Mouse (Mus musculus): ENCODE measurements at regions not wholly inside any gene's neighbourhood (a gene's known extent, or its start where the extent isn't known, plus 50 kb on each side); places are given as distances from the start of the nearest gene placed in this dataset.

DNA sequence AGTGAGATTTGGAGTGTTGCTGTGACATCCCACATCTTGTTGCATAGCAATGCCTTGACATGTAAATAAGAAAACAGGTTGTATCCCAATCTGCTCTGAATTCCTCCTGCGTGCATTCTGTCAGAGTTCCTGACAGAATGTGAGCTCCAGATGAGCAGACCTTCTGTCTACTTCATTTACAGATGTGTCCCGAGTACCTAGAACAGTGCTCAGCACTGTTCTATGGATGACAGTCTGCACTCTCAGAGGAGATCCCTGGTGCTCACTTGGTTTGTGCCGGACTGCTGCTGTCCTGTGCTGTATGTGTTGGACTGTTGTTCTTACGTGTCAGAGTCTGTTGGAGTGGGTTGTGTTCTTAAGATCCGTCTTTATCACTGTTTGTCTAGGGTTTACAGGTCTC is 211.4 kb upstream of the Ttc29 start:
- Histone ChIP-seq H3K4me3 (no peak overlapping the region), H3K27ac (no peak overlapping the region; the same call in 1 of the 2 replicates)
- DNase-seq (ENCODE audit: low spot score in 2 of 2) = no peak
- no peak for TF ChIP-seq CTCF (conservative IDR thresholded peaks at IDR 0.05)

GRCm38 (mm10) chr8:78002071-78002470 is 211.0 kb upstream of the Ttc29 start:
- no peak for DNase-seq (ENCODE audit: low spot score in 2 of 2)
- no peak for TF ChIP-seq CTCF (conservative IDR thresholded peaks at IDR 0.05)

DNA sequence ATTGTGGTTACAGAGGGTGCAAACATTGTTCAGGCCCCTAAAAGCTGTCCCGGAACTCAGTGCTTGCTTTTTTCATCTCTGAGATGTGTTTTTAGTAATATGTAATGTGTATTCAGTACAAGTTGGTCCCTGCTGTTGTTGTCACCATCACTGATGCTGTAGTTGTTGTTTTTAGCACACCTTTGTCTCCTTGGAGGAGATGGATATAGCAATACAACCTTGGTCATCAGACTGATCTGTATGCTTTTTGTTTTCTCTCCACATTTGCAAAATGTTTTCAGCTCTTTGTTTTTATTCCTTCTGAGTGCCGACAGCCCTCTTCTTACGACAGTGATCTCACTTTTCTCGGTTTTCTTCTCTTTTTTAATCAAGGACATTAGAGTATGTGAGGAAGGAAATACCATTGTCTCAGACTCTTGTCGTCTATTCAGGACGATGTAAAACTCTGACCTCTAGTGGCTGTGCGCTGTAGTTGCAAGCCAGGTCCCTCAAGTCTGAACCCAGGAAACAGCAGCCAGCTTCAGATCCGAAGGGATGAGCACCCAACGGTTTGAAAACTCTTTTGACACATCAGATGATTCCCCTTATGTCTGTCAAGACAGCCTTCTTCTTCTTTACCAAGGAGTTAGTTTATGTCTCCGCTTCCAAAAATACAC is 209.1 kb upstream of the Ttc29 start:
- Histone ChIP-seq H3K27ac (no peak overlapping the region), H3K4me3 (no peak overlapping the region)
- peak; percentile 98 for TF ChIP-seq CTCF (conservative IDR thresholded peaks at IDR 0.05)
- DNase-seq (ENCODE audit: low spot score in 2 of 2) = peak; percentile 70 to 77

More at GRCm38 (mm10) chr8:78002071-78002470, 211.0 kb upstream of the Ttc29 start:
- no peak overlapping the region for H3K4me3 ChIP-seq
- no peak overlapping the region; the same call in 1 of the 2 replicates for H3K27ac ChIP-seq

- no peak for TF ChIP-seq CTCF (conservative IDR thresholded peaks at IDR 0.05)
- H3K27ac ChIP-seq = no peak overlapping the region
- no peak for DNase-seq (ENCODE audit: low spot score in 2 of 2)
- no peak overlapping the region for H3K4me3 ChIP-seq
These were observed 208.2 kb upstream of the Ttc29 start for GRCm38 (mm10) chr8:78004891-78005290.

DNA sequence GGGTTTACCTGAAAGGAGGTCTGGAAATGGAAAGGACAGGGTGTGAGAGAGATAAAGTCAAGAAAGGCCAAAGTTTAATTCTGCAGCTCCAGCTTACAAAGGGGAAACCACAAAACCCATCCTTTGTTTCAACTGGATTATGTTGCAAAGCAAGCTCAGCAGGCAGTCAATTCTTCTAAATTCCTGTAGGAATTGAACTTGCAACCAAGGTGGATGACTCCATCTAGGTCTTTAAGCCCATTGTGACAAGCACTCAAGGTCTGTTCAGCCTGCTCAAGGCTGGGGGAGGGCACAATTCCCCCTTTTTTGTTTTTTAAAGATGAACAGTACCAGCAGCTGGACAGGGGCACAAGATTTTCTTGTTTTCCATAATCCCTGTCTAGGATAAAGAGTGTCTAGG is 200.0 kb upstream of the Ttc29 start:
- no peak overlapping the region for H3K4me3 ChIP-seq
- no peak for TF ChIP-seq CTCF (conservative IDR thresholded peaks at IDR 0.05)
- DNase-seq (ENCODE audit: low spot score in 2 of 2) = no peak
- H3K27ac ChIP-seq = no peak overlapping the region

DNA sequence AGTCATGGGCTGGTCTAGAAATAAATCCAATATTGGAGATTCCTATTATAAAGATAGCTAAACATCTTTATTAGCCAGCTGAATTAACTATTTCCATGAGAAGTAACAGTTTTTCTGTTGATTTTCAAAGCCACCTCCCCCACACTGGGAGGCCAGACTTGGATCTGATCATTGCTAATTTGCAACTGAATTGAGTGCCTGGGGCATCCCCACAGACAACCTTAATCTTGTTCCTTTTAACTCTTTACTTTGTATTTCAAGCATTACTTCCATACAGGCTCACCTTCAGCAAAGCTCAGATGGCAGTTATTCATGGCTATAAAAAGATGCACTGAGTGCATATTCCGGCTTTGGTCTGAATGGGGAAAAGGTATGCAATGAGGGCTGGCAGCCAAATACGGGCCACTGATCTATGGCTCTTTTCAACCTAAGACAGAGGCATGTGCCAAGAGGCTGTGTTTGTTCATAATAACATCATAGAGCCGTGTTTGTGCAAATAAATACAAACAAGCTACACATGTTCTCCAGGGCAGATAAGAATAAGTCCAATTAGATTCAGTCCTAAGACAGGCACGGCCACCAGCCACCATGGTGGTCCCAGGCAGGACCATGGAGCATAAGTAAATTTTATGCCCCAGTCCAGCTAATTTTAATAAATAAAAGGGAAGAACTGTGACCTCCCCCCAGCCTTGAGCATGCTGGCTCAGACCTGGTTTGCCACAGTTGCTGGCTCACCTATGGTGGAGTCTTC is 194.5 kb upstream of the Ttc29 start:
- Histone ChIP-seq H3K27ac (no peak overlapping the region), H3K4me3 (no peak overlapping the region)
- no peak for TF ChIP-seq CTCF (conservative IDR thresholded peaks at IDR 0.05)
- no peak for DNase-seq (ENCODE audit: low spot score in 2 of 2)

GRCm38 (mm10) chr8:78021473-78021872 is 191.6 kb upstream of the Ttc29 start:
- peak overlapping the region; percentile 32; the same call in 1 of the 2 replicates for H3K27ac ChIP-seq
- TF ChIP-seq CTCF (conservative IDR thresholded peaks at IDR 0.05) = no peak
- H3K4me3 ChIP-seq = no peak overlapping the region
- DNase-seq (ENCODE audit: low spot score in 2 of 2) = no peak

DNA sequence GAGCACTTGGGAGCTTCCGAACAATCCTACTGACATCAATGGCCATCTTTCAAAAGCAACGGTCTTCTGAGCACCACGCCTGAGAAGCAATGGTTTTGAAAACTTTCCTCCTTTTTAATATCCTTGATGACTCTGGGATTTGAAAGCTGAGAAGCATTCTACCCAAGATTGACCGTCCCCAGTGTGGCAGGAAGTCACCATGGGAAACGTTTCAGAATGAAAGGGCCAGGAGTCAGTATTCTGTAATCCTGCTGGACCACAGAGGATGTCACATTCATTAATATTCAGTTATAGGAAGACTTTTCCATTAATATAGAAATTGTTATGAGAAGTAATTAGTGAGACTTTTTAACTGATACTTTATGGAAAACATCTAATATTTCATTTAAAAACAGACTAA is 190.1 kb upstream of the Ttc29 start:
- H3K27ac ChIP-seq = no peak overlapping the region
- no peak for TF ChIP-seq CTCF (conservative IDR thresholded peaks at IDR 0.05)
- DNase-seq (ENCODE audit: low spot score in 2 of 2) = no peak
- no peak overlapping the region for H3K4me3 ChIP-seq

- no peak overlapping the region for H3K4me3 ChIP-seq
- TF ChIP-seq CTCF (conservative IDR thresholded peaks at IDR 0.05) = no peak
- H3K27ac ChIP-seq = no peak overlapping the region
- DNase-seq (ENCODE audit: low spot score in 2 of 2) = no peak
These were observed 189.6 kb upstream of the Ttc29 start for GRCm38 (mm10) chr8:78023467-78023866.

- Histone ChIP-seq H3K27ac (no peak overlapping the region), H3K4me3 (no peak overlapping the region)
- TF ChIP-seq CTCF (conservative IDR thresholded peaks at IDR 0.05) = no peak
- no peak for DNase-seq (ENCODE audit: low spot score in 2 of 2)
These were observed 189.2 kb upstream of the Ttc29 start for GRCm38 (mm10) chr8:78023936-78024335.

DNA sequence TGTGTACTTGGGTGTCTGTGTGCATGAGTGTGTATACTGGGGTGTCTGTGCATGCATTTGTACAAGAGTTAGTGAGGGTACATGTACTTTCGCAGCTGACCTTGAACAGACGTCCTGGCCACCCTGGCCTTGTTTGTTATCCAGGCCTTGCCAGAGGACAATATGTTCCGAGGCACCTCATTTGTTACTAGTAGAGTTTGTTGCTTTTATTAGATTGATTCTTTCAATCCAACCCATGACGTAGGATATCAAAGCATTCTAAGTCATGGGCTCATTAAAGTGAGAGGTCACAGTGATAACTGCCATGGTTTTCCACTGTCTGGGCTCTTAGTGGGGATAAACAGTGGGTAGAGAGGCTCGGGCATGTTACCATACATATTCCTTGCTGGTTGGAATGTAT is 188.1 kb upstream of the Ttc29 start:
- no peak overlapping the region for H3K4me3 ChIP-seq
- no peak overlapping the region for H3K27ac ChIP-seq
- no peak for DNase-seq (ENCODE audit: low spot score in 2 of 2)
- TF ChIP-seq CTCF (conservative IDR thresholded peaks at IDR 0.05) = no peak

DNA sequence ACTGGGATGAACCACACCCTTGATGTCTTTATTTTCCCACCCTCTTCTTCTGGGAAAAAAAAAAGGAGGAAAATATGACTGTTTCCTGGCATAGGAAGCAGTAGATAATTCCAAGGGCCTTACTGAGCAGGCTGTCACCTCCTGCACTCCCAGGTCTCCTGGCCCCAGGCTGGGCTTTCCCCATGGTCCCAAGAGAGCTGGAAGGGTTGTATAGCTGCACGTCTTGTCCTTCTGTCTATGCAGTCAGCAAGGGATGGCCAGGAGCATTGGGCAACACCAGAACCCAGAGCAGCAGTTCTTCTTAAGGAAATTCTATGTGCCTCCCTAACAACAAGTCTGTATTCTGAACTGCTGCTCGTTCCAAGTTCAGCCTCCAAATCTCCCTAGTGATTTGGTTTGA is 185.7 kb upstream of the Ttc29 start:
- H3K4me3 ChIP-seq = no peak overlapping the region
- DNase-seq (ENCODE audit: low spot score in 2 of 2) = no peak
- no peak overlapping the region for H3K27ac ChIP-seq
- no peak for TF ChIP-seq CTCF (conservative IDR thresholded peaks at IDR 0.05)

- Histone ChIP-seq H3K4me3 (no peak overlapping the region), H3K27ac (no peak overlapping the region)
- DNase-seq (ENCODE audit: low spot score in 2 of 2) = no peak
- TF ChIP-seq CTCF (conservative IDR thresholded peaks at IDR 0.05) = no peak
These were observed 184.2 kb upstream of the Ttc29 start for GRCm38 (mm10) chr8:78028928-78029327.

- peak overlapping the region; percentile 58 for H3K27ac ChIP-seq
- no peak for DNase-seq (ENCODE audit: low spot score in 2 of 2)
These were observed 181.3 kb upstream of the Ttc29 start for GRCm38 (mm10) chr8:78031811-78032210.

More at GRCm38 (mm10) chr8:78031811-78032210, 181.3 kb upstream of the Ttc29 start:
- no peak for TF ChIP-seq CTCF (conservative IDR thresholded peaks at IDR 0.05)
- no peak overlapping the region for H3K4me3 ChIP-seq
